Mouse (Mus musculus) thymus, postnatal 14 days (tissue): Measurements from ENCODE around the gene Clpsl2.
A peak's percentile ranks its signal among the peaks of the same experiment; 100 is the strongest.

Experiments
- DNase-seq: peaks from one replicate; pipeline ENCODE4 v3.0.0; 2021

Clpsl2 gene

GRCm38 (mm10) chr17:28549111-28549510 is at the start of gene Clpsl2:
Gene Clpsl2, plus strand, starts transcription at chr17:28549411.
- no peak for DNase-seq

- no peak for DNase-seq
Measured at GRCm38 (mm10) chr17:28500465-28500864, 48.7 kb upstream of the Clpsl2 start.

- no peak for DNase-seq
Measured at GRCm38 (mm10) chr17:28502196-28502821, 46.9 kb upstream of the Clpsl2 start.

- no peak for DNase-seq
Measured at GRCm38 (mm10) chr17:28504182-28504581, 45.0 kb upstream of the Clpsl2 start.

- DNase-seq, result peak; percentile 45
Measured at GRCm38 (mm10) chr17:28505591-28505990, 43.6 kb upstream of the Clpsl2 start.

GRCm38 (mm10) chr17:28506895-28507294 is 42.3 kb upstream of the Clpsl2 start:
- DNase-seq, result no peak

GRCm38 (mm10) chr17:28507496-28507895 is 41.7 kb upstream of the Clpsl2 start:
- DNase-seq, result no peak

GRCm38 (mm10) chr17:28510445-28511342 is 38.5 kb upstream of the Clpsl2 start:
- peak; percentile 54 for DNase-seq

GRCm38 (mm10) chr17:28511616-28512541 is 37.3 kb upstream of the Clpsl2 start:
- DNase-seq, result no peak

GRCm38 (mm10) chr17:28512696-28513095 is 36.5 kb upstream of the Clpsl2 start:
- DNase-seq, result no peak

- DNase-seq, result no peak
Measured at GRCm38 (mm10) chr17:28513337-28513736, 35.9 kb upstream of the Clpsl2 start.

- DNase-seq, result no peak
Measured at GRCm38 (mm10) chr17:28513844-28514243, 35.4 kb upstream of the Clpsl2 start.

- no peak for DNase-seq
Measured at GRCm38 (mm10) chr17:28514555-28514954, 34.7 kb upstream of the Clpsl2 start.

- DNase-seq, result peak; percentile 74
Measured at GRCm38 (mm10) chr17:28515431-28516341, 33.5 kb upstream of the Clpsl2 start.

GRCm38 (mm10) chr17:28516881-28517280 is 32.3 kb upstream of the Clpsl2 start:
- peak; percentile 75 for DNase-seq

- DNase-seq, result peak; percentile 49
Measured at GRCm38 (mm10) chr17:28517441-28517955, 31.7 kb upstream of the Clpsl2 start, which contains the start of gene Fkbp5. Gene Fkbp5, minus strand, starts transcription at chr17:28517527.

GRCm38 (mm10) chr17:28517956-28518614 is 31.1 kb upstream of the Clpsl2 start:
- DNase-seq, result peak; percentile 84

- DNase-seq, result peak; percentile 77
Measured at GRCm38 (mm10) chr17:28518615-28519071, 30.6 kb upstream of the Clpsl2 start.

- peak; percentile 65 for DNase-seq
Measured at GRCm38 (mm10) chr17:28519827-28520226, 29.4 kb upstream of the Clpsl2 start.

- DNase-seq, result no peak
Measured at GRCm38 (mm10) chr17:28520561-28520960, 28.6 kb upstream of the Clpsl2 start.
